Mouse (Mus musculus) heart, adult 2 months (tissue): ENCODE results near the gene Zdhhc8. TPM values are rescaled to one million over a fixed set of nuclear protein-coding genes. Genes with fewer than 3 reads are reported as not detected.

Source experiments
- DNase-seq, 2 experiments: peaks; one replicate each; pipeline ENCODE4 v3.0.0; 2021
- H3K27ac ChIP-seq: fragments of 200-600 bp; 2 replicates; pipeline ENCODE4 v1.8.1; 2022
- H3K27me3 ChIP-seq: fragments of 200-500 bp; 2 replicates; pipeline ENCODE4 v1.6.1; 2012; ENCODE audit warnings: mild to moderate bottlenecking, low read length, inconsistent platforms, mixed read lengths; ENCODE audit not compliant: control insufficient read depth, insufficient read depth
- H3K36me3 ChIP-seq: fragments of 200-500 bp; 2 replicates; pipeline ENCODE4 v1.6.1; 2012; ENCODE audit warnings: low read length, inconsistent platforms; ENCODE audit not compliant: control insufficient read depth, insufficient read depth
- H3K4me1 ChIP-seq: fragments of 200-500 bp; 2 replicates; pipeline ENCODE4 v1.6.1; 2011; ENCODE audit warnings: low read length; ENCODE audit not compliant: control insufficient read depth, insufficient read depth
- H3K4me3 ChIP-seq: fragments of 200-600 bp; 2 replicates; pipeline ENCODE4 v1.8.1; 2022
- H3K79me2 ChIP-seq: fragments of 200-500 bp; replicated peaks from 2 replicates; pipeline ENCODE4 v1.6.1; 2012; ENCODE audit warnings: mild to moderate bottlenecking, inconsistent platforms, low read length, moderate library complexity, mixed read lengths; ENCODE audit not compliant: control insufficient read depth, insufficient read depth
- H3K9ac ChIP-seq: fragments of 200-500 bp; 2 replicates; pipeline ENCODE4 v1.6.1; 2012; ENCODE audit warnings: low read depth, mild to moderate bottlenecking, control low read depth, inconsistent platforms, low read length, mixed read lengths
- CTCF ChIP-seq: fragments of 200-600 bp; IDR thresholded peaks from 2 replicates; pipeline ENCODE4 v1.8.1; 2022; ENCODE audit warnings: antibody characterized with exemption, mild to moderate bottlenecking, moderate library complexity
- EP300 ChIP-seq: fragments of 200-500 bp; IDR thresholded peaks from 2 replicates; pipeline ENCODE4 v1.6.1; 2011; ENCODE audit warnings: low read depth, low read length, control low read depth; ENCODE audit not compliant: insufficient read depth
- POLR2A ChIP-seq: fragments of 200-500 bp; IDR thresholded peaks from 2 replicates; pipeline ENCODE4 v1.6.1; 2011; ENCODE audit warnings: mild to moderate bottlenecking, low read depth, low read length, control low read depth; ENCODE audit not compliant: insufficient read depth
- WGBS: fragments of 180-500 bp; shearing (Covaris S2); methylation state at CpG from one replicate; pipeline ENCODE4 v1.1.7; 2018; 5-methylcytosine and 5-hydroxymethylcytosine counted together
- intact Hi-C: fragments of 180-260 bp; cut with DNase I; formaldehyde crosslinking; loops from one replicate; pipeline ENCODE4 v1.15.1; 2025
- polyA plus RNA-seq: library from polyadenylated mRNA; depleted of rRNA; stranded (reverse); fragments of >200 nt; gene quantifications from 2 replicates; pipeline ENCODE4 v1.2.3, GENCODE M21; 2012
- total RNA-seq, 2 experiments: library from RNA; stranded (reverse); gene quantifications; 2 replicates each; pipeline ENCODE4 v1.2.3; 2021

Zdhhc8 gene
- total and polyA plus RNA-seq, 3 experiments: 19.6 to 51.5 (median 22.7) TPM

- peaks cover 5% of the 10 kb centered on the region for H3K4me1 ChIP-seq
- peaks cover 5% of the 10 kb centered on the region; the same call in 1 of the 2 replicates for H3K79me2 ChIP-seq
- H3K9ac ChIP-seq: no peak overlapping the region
- 81% methylated on average over 6 of the region's 6 CpGs for WGBS
- intact Hi-C loops: no loop called here
- no peaks in the 10 kb centered on the region for H3K27me3 ChIP-seq
- H3K27ac ChIP-seq: no peak overlapping the region
- H3K4me3 ChIP-seq: no peak overlapping the region
- DNase-seq: no peak
- peaks cover 5% of the 10 kb centered on the region; the same call in 1 of the 2 replicates for H3K36me3 ChIP-seq
- no peak for TF ChIP-seq EP300
- no peak for TF ChIP-seq POLR2A
- TF ChIP-seq CTCF: no peak
Measured at GRCm38 (mm10) chr16:18252736-18253135, 17.8 kb upstream of the Zdhhc8 start.

DNA sequence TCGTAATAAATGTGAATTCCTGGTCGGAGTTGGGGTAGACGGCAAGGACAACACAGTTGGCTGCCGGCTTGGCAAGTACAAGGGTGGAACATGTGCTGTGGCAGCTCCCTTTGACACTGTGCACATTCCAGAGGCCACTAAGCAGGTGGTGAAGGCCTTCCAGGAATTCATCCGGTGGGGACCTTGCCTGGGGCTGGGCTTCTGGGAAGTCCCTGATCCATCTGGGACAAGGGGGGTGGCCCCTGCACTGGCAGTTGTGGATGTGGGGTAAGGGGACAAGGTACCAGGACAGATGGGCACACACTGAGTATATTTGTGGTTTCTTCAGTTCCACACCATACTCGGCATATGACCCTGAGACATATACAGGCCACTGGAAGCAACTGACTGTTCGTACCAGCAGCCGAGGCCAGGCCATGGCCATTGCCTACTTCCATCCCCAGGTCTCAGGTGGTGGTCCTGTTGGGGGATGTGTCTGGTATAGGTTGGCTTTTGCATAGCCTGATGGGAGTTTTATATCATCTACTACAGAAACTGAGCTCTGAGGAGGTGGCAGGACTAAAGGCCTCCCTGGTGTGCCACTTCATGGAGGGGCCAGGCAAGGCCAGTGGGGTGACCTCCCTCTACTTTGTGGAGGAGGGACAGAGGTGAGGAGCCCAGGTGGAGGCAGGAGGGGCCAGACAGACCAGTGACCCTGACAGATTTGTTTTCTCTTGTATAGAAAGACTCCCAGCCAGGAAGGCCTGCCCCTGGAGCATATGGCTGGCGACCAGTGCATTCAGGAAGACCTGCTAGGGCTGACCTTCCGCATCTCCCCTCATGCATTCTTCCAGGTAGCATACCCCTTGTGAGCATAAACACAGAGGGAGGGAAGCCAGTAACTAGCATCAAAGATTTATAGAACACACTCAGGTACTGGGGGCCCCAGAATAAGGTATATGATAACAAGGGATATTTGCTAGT, 16.2 kb upstream of the Zdhhc8 start:
- H3K4me1 ChIP-seq: peaks cover 5% of the 10 kb centered on the region
- H3K79me2 ChIP-seq: peaks cover 5% of the 10 kb centered on the region; the same call in 1 of the 2 replicates
- intact Hi-C loops: no loop called here
- no peak overlapping the region for H3K9ac ChIP-seq
- H3K27ac ChIP-seq: no peak overlapping the region
- TF ChIP-seq POLR2A (no peak), CTCF (no peak), EP300 (no peak)
- peaks cover 5% of the 10 kb centered on the region; the same call in 1 of the 2 replicates for H3K36me3 ChIP-seq
- no peak for DNase-seq
- no peak overlapping the region for H3K4me3 ChIP-seq
- WGBS: 50% methylated on average over 10 of the region's 10 CpGs
- no peaks in the 10 kb centered on the region for H3K27me3 ChIP-seq

- Histone ChIP-seq H3K79me2 (peaks cover 5% of the 10 kb centered on the region), H3K27ac (no peak overlapping the region), H3K9ac (no peak overlapping the region), H3K27me3 (no peaks in the 10 kb centered on the region), H3K36me3 (peaks cover 5% of the 10 kb centered on the region; the same call in 1 of the 2 replicates), H3K4me1 (peaks cover 5% of the 10 kb centered on the region), H3K4me3 (no peak overlapping the region)
- no peak for DNase-seq
- intact Hi-C loops: no loop called here
- 57% methylated on average over 4 of the region's 4 CpGs for WGBS
- no peak for TF ChIP-seq CTCF
- no peak for TF ChIP-seq EP300
- TF ChIP-seq POLR2A: no peak
Measured at GRCm38 (mm10) chr16:18250231-18250630, 15.3 kb upstream of the Zdhhc8 start.

GRCm38 (mm10) chr16:18249364-18249967, 14.5 kb upstream of the Zdhhc8 start:
- Histone ChIP-seq H3K27ac (peak overlapping the region; percentile 76), H3K27me3 (no peaks in the 10 kb centered on the region), H3K4me1 (peaks cover 5% of the 10 kb centered on the region), H3K4me3 (peak overlapping the region; percentile 99), H3K9ac (peak overlapping the region; percentile 78), H3K36me3 (peaks cover 5% of the 10 kb centered on the region; the same call in 1 of the 2 replicates), H3K79me2 (peaks cover 5% of the 10 kb centered on the region)
- TF ChIP-seq CTCF (no peak), EP300 (no peak), POLR2A (no peak)
- intact Hi-C loops: loop anchor here (2.0 to 10.0 kb wide), 3 partner anchors 15 to 565 kb away; partner anchors contain the start of genes Cdc45, Dgcr8, Ufd1 and Zdhhc8
- peak; percentile 59 to 72 for DNase-seq
- 3% methylated on average over 27 of the region's 27 CpGs for WGBS

GRCm38 (mm10) chr16:18248433-18249363, 13.8 kb upstream of the Zdhhc8 start, which contains the start of the genes Trmt2a and Ranbp1:
TSS of gene Trmt2a (plus strand) at chr16:18248679.
TSS of gene Ranbp1 (minus strand) at chr16:18248732.
- Histone ChIP-seq H3K27ac (peak within 1 kb of the TSS; percentile 76), H3K4me1 (peaks cover 5% of the 10 kb centered on the region), H3K9ac (peak within 1 kb of the TSS; percentile 85), H3K79me2 (peaks cover 5% of the 10 kb centered on the region), H3K36me3 (peaks cover 5% of the 10 kb centered on the region; the same call in 1 of the 2 replicates), H3K4me3 (peak within 1 kb of the TSS; percentile 99), H3K27me3 (no peaks in the 10 kb centered on the region)
- intact Hi-C loops: loop anchor here (2.0 to 10.0 kb wide), 3 partner anchors 14 to 566 kb away; partner anchors contain the start of genes Cdc45, Dgcr8, Ufd1 and Zdhhc8
- WGBS: under 1% methylated on average over 100 of the region's 102 CpGs
- 0 out of 2 replicates have a peak, but pooled peaks have one; percentile 44 for TF ChIP-seq EP300
- TF ChIP-seq CTCF: peak; percentile 25; the same call in 1 of the 2 replicates
- TF ChIP-seq POLR2A: peak; percentile 92
- peak; percentile 99 for DNase-seq
